Mouse (Mus musculus) kidney, adult 10 weeks (tissue): ENCODE measurements around the gene Rassf3. TPM values are rescaled to one million over a fixed set of nuclear protein-coding genes. Genes with fewer than 3 reads are reported as not detected.

ENCODE experiments used
- polyA plus RNA-seq: library from polyadenylated mRNA; stranded (reverse); fragments of 350-450 nt; fragmentation: Illumina TruSeq; extraction: RNeasy Lipid Tissue Mini Kit (QIAGEN cat#74804); gene quantifications from one replicate; pipeline ENCODE4 v1.2.3, GENCODE M21; 2014; ENCODE audit warnings: low read depth, low replicate concordance

Rassf3 gene
- polyA plus RNA-seq, result 34.8 TPM

DNA sequence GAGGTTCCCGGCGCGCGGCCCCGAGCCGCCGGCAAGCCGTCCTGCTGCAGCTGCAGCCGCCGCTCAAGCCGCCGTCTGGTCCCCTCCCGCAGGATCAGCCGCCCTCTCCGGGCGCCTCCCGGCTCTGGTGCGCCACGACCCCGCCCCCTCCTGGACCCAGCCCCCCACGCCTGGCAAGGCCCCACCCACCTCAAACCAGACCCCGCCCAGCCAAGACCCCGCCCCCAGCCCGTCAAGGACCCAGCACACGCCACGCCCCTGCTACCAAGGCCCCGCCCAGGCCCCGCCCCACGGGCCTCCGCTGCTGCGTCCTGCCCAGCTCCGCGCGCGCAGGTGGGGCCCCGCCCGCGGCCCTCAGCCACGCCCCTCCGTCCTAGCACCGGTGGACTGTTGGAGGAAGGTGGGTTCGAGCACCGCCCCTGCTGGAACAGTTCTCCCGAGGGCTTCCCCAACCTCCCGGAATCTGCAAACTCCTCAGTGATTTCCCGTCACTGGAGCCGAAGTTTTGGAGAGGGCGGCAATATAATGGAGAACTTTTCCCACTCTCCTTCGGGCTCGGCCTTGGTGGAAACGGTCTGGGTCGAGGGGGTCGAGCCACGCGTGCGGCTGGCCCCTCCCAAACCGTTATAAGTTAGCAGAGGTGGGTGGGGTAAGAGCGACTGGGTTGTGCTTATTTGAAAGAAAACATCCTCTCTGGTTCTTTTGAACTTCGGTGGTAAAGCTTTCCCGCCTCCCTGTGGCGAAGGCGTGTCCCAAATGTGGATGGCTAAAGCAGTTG, at the start of gene Rassf3:
TSS of gene Rassf3 (minus strand) at position 158 of the 778 bp plus-strand sequence.

DNA sequence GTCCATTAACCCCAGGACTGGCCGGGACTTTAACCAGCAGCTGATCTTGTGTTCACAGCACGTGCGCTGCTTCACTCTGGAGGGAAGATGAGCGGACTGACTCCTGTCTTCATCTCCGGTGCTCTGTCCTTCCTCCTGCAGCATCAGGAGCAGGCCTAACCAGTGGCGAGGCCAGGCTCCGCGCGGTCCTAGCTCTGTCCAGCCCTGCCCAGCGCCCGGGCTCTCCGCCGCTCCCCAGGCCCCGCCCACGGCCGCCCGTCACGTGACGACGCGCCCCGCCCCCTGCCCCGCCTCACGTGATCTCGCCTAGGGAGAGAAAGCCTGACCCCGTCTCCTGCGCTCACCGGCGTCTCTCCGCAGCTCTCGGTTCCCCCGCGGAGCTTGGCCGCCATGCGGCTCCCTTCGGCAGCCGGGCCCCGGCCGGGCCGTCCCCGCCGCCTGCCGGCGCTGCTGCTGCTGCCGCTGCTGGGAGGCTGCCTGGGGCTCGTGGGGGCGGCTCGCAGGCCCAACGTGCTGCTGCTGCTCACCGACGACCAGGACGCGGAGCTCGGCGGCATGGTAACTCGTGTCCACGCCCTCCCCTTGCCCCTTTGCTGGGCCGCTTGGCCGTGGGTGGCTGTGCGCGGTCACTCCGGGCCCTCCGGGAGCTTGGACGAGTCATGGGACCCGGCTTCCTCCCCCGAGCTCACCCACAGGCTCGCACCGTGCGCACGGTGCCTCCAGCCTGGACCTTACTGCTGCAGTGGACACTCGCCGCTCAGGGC, 111.2 kb downstream of the Rassf3 start, which contains the start of gene Gns:
TSS of gene Gns (plus strand) at position 290 of the 764 bp plus-strand sequence.

Other genes with a start within 250 kb of the Rassf3 start
- 1.9 TPM for gene Tbc1d30, start 125.1 kb downstream of the Rassf3 start, polyA plus RNA-seq
- 102 TPM for gene Gns, start 111.3 kb downstream of the Rassf3 start, polyA plus RNA-seq
- 58.8 TPM for gene Tbk1, start 110.4 kb upstream of the Rassf3 start, polyA plus RNA-seq
- gene Xpot, start 150.0 kb upstream of the Rassf3 start, polyA plus RNA-seq, result 114 TPM
- not detected for gene D930020B18Rik, start 165.2 kb upstream of the Rassf3 start, polyA plus RNA-seq